Mouse (Mus musculus): ENCODE measurements around the gene Armc7.
"Not testable (repeated sequence)": the region's sequence is repeated elsewhere in the genome, so short reads cannot be mapped to it uniquely, and the experiment has no call there.

Armc7 gene

GRCm38 (mm10) chr11:115455619-115456018 is 19.8 kb upstream of the Armc7 start:
- DNase-seq = no peak

- DNase-seq = no peak
These were observed 19.3 kb upstream of the Armc7 start for GRCm38 (mm10) chr11:115456182-115456581.

GRCm38 (mm10) chr11:115457405-115457804 is 18.1 kb upstream of the Armc7 start:
- DNase-seq = peak; percentile 77

GRCm38 (mm10) chr11:115460976-115461375 is 14.5 kb upstream of the Armc7 start:
- peak; percentile 22 for DNase-seq

- DNase-seq = no peak
These were observed 13.6 kb upstream of the Armc7 start for GRCm38 (mm10) chr11:115461846-115462242.

GRCm38 (mm10) chr11:115462243-115462891 is 13.1 kb upstream of the Armc7 start, which contains the start of gene Slc16a5:
Gene Slc16a5 (plus strand): TSS chr11:115462474.
- DNase-seq = peak; percentile 60

GRCm38 (mm10) chr11:115463397-115463796 is 12.1 kb upstream of the Armc7 start:
- peak; percentile 55 for DNase-seq

GRCm38 (mm10) chr11:115464851-115465250 is 10.6 kb upstream of the Armc7 start:
- DNase-seq = no peak

GRCm38 (mm10) chr11:115467217-115467618 is 8.2 kb upstream of the Armc7 start:
- DNase-seq = no peak

- no peak for DNase-seq
These were observed 3.3 kb upstream of the Armc7 start for GRCm38 (mm10) chr11:115472183-115472582.

GRCm38 (mm10) chr11:115473626-115474275 is 1.7 kb upstream of the Armc7 start:
- peak; percentile 95 for DNase-seq

GRCm38 (mm10) chr11:115475758-115476237 is 331 bp downstream of the Armc7 start:
- DNase-seq = no peak

- DNase-seq = not testable (repeated sequence)
These were observed 1.2 kb downstream of the Armc7 start for GRCm38 (mm10) chr11:115476630-115477029.

- not testable (repeated sequence) for DNase-seq
These were observed 1.9 kb downstream of the Armc7 start for GRCm38 (mm10) chr11:115477388-115477787.

GRCm38 (mm10) chr11:115478296-115478938 is 3.0 kb downstream of the Armc7 start:
- no peak for DNase-seq

- no peak for DNase-seq
These were observed 6.2 kb downstream of the Armc7 start for GRCm38 (mm10) chr11:115481553-115482259.

GRCm38 (mm10) chr11:115483278-115483677 is 7.8 kb downstream of the Armc7 start:
- DNase-seq = no peak

GRCm38 (mm10) chr11:115483726-115484125 is 8.3 kb downstream of the Armc7 start:
- DNase-seq = peak; percentile 77

GRCm38 (mm10) chr11:115485155-115485554 is 9.7 kb downstream of the Armc7 start:
- DNase-seq = no peak

GRCm38 (mm10) chr11:115488551-115489104 is 13.2 kb downstream of the Armc7 start:
- DNase-seq = no peak

GRCm38 (mm10) chr11:115490441-115491355 is 15.2 kb downstream of the Armc7 start:
- no peak for DNase-seq
